ENCODE assay signal across 9 mouse cellular contexts in genomic region chr5:114921551-114922365, GRCm38 (mm10). TPM values are rescaled to one million over a fixed set of nuclear protein-coding genes. Genes with fewer than 3 reads are reported as not detected.
DNase-seq lines count a peak whose midpoint lies in the region; ATAC-seq and TF ChIP-seq lines count a peak whose summit lies in the region.
"Had no signal": no experiment of that assay in that cellular context is flagged by ENCODE, and none has a peak within 500 bp of the region (broad histone marks: within the 10 kb centered on the region; RNA-seq: fewer than 3 reads in every experiment).

No protein-coding gene starts in this region.

- peak; percentile 54 for ATAC-seq in intestine, embryonic 15.5 days

- H3K4me2 ChIP-seq in intestine, embryonic 15.5 days (replicated peaks), result 0 out of 2 replicates have a peak overlapping the region, but pooled peaks have one; percentile 6

- peak; percentile 5 for DNase-seq in adrenal gland, adult 2 months
- no peak for DNase-seq in adrenal gland, adult 18-20 months (ENCODE audit: low spot score in 2 of 2)
- DNase-seq in lung, adult 2 months, result peak; percentile 8
- DNase-seq in splenic B cell, adult 2 months (ENCODE audit: low read depth, low spot score), result peak; percentile 96
- no peak for DNase-seq in embryonic facial prominence, embryonic 10.5 days (ENCODE audit: low spot score)
- no peak for DNase-seq in embryo, embryonic 11 days
- DNase-seq in layer of hippocampus, postnatal 36 days, result no peak

- H3K4me1 ChIP-seq in intestine, embryonic 15.5 days (replicated peaks), result peaks cover 12% of the 10 kb centered on the region
- H3K4me1 ChIP-seq in lung, adult 2 months (ENCODE audit: control insufficient read depth, insufficient read depth, low read length), result no peaks in the 10 kb centered on the region
- H3K4me1 ChIP-seq in embryonic facial prominence, embryonic 10.5 days, result peaks cover 5% of the 10 kb centered on the region

- H3K27ac ChIP-seq in intestine, embryonic 15.5 days, result peak overlapping the region; percentile 58
- no peak overlapping the region for H3K27ac ChIP-seq in embryonic facial prominence, embryonic 10.5 days (replicated peaks)

- H3K9ac ChIP-seq in intestine, embryonic 15.5 days, result 0 out of 2 replicates have a peak overlapping the region, but pooled peaks have one; percentile 13

- TF ChIP-seq POLR2A in lung, adult 2 months (IDR thresholded peaks at IDR 0.05; ENCODE audit: borderline replicate concordance, extremely low read depth, low read depth, low read length), result no peak

- TF ChIP-seq CTCF in lung, adult 2 months (IDR thresholded peaks at IDR 0.05; ENCODE audit: insufficient read depth, low read length), result no peak

- no peaks in the 10 kb centered on the region for H3K9me3 ChIP-seq in intestine, embryonic 15.5 days
- no peaks in the 10 kb centered on the region for H3K9me3 ChIP-seq in embryonic facial prominence, embryonic 10.5 days

- H3K27me3 ChIP-seq in intestine, embryonic 15.5 days (replicated peaks), result no peaks in the 10 kb centered on the region
- no peaks in the 10 kb centered on the region for H3K27me3 ChIP-seq in splenic B cell, adult 2 months (ENCODE audit: control insufficient read depth, insufficient read depth, low read length, poor library complexity, severe bottlenecking)
- H3K27me3 ChIP-seq in embryonic facial prominence, embryonic 10.5 days (replicated peaks; ENCODE audit: low read depth, poor library complexity, severe bottlenecking), result no peaks in the 10 kb centered on the region

- WGBS in intestine, embryonic 15.5 days, result 65% methylated on average over 19 of the region's 19 CpGs
- WGBS in lung, adult 2 months, result 50% methylated on average over 19 of the region's 19 CpGs
- WGBS in embryonic facial prominence, embryonic 10.5 days, result 80% methylated on average over 19 of the region's 19 CpGs

- H3K4me3 ChIP-seq in intestine, embryonic 15.5 days (replicated peaks), result no peak overlapping the region
- no peak overlapping the region for H3K4me3 ChIP-seq in lung, adult 2 months (replicated peaks; ENCODE audit: extremely low read depth, low read depth, low read length)
- H3K4me3 ChIP-seq in embryonic facial prominence, embryonic 10.5 days, result no peak overlapping the region
- H3K4me3 ChIP-seq: erythroblast, embryonic 14.5 days had no signal

- no peaks in the 10 kb centered on the region for H3K36me3 ChIP-seq in intestine, embryonic 15.5 days
- no peaks in the 10 kb centered on the region for H3K36me3 ChIP-seq in splenic B cell, adult 2 months (ENCODE audit: control insufficient read depth, insufficient read depth, low read length, poor library complexity, severe bottlenecking)
- H3K36me3 ChIP-seq in embryonic facial prominence, embryonic 10.5 days (replicated peaks), result no peaks in the 10 kb centered on the region

RNA-seq across cellular contexts. Expression of gene Oasl1, which starts 1.3 kb away (rescaled TPM):
- 1 to 10 TPM in 1 of 2 experiments, under 1 TPM in 1; 0.98 to 1.3 TPM for total RNA-seq in adrenal gland, adult 2 months (2021)
- 5.0 and 7.4 TPM in 2 replicates for polyA plus RNA-seq in adrenal gland, adult 2 months (2012; rRNA removed)
- total RNA-seq in adrenal gland, adult 18-20 months (2021), result 1 to 10 TPM in 1 of 2 experiments, under 1 TPM in 1; 0.74 to 1.2 TPM
- 1.9 and 2.3 TPM in 2 replicates for polyA plus RNA-seq in intestine, embryonic 15.5 days (2015; fragmentation: Nextera tagmentation; extraction: Ambion mirVana)
- 2.3 and 2.7 TPM in 2 replicates for polyA plus RNA-seq in lung, adult 2 months (2012; rRNA removed)
- 0.24 TPM in 1 of 2 replicates, not detected in the other for polyA plus RNA-seq in embryonic facial prominence, embryonic 10.5 days (2016; fragmentation: Nextera tagmentation; extraction: Ambion mirVana)
- total RNA-seq in layer of hippocampus, postnatal 36 days (2021), result not detected
- polyA plus RNA-seq: erythroblast, embryonic 14.5 days had no signal

RNA-seq across cellular contexts. Expression of gene 2210016L21Rik, which starts 20.2 kb away (rescaled TPM):
- 10 to 100 TPM; 36.2 to 55.3 TPM for total RNA-seq in adrenal gland, adult 2 months (2021)
- 24.5 and 28.1 TPM in 2 replicates for polyA plus RNA-seq in adrenal gland, adult 2 months (2012; rRNA removed)
- 10 to 100 TPM; 36.7 to 39.0 TPM for total RNA-seq in adrenal gland, adult 18-20 months (2021)
- 51.3 and 62.7 TPM in 2 replicates for polyA plus RNA-seq in intestine, embryonic 15.5 days (2015; fragmentation: Nextera tagmentation; extraction: Ambion mirVana)
- polyA plus RNA-seq in lung, adult 2 months (2012; rRNA removed), result 15.9 and 16.6 TPM in 2 replicates
- 45.4 and 47.7 TPM in 2 replicates for polyA plus RNA-seq in embryonic facial prominence, embryonic 10.5 days (2016; fragmentation: Nextera tagmentation; extraction: Ambion mirVana)
- total RNA-seq in layer of hippocampus, postnatal 36 days (2021), result 100 to 1,000 TPM; 185 to 227 TPM

RNA-seq across cellular contexts. Expression of gene Oasl2, which starts 25.0 kb away (rescaled TPM):
- 10 to 100 TPM; 11.6 to 12.2 TPM for total RNA-seq in adrenal gland, adult 2 months (2021)
- polyA plus RNA-seq in adrenal gland, adult 2 months (2012; rRNA removed), result 7.6 and 7.7 TPM in 2 replicates
- total RNA-seq in adrenal gland, adult 18-20 months (2021), result 10 to 100 TPM in 1 of 2 experiments, 1 to 10 TPM in 1; 9.9 to 10.4 TPM
- polyA plus RNA-seq in intestine, embryonic 15.5 days (2015; fragmentation: Nextera tagmentation; extraction: Ambion mirVana), result 5.5 and 8.0 TPM in 2 replicates
- 17.0 and 21.4 TPM in 2 replicates for polyA plus RNA-seq in lung, adult 2 months (2012; rRNA removed)
- polyA plus RNA-seq in embryonic facial prominence, embryonic 10.5 days (2016; fragmentation: Nextera tagmentation; extraction: Ambion mirVana), result 0.68 and 0.72 TPM in 2 replicates
- 1 to 10 TPM; 1.4 to 2.4 TPM for total RNA-seq in layer of hippocampus, postnatal 36 days (2021)

RNA-seq across cellular contexts. Expression of gene Hnf1a, which starts 49.1 kb away (rescaled TPM):
- total RNA-seq in adrenal gland, adult 2 months (2021), result under 1 TPM in 1 of 2 experiments, not detected in 1; 0.09 TPM
- polyA plus RNA-seq in adrenal gland, adult 2 months (2012; rRNA removed), result 0.03 TPM in 1 of 2 replicates, not detected in the other
- not detected for total RNA-seq in adrenal gland, adult 18-20 months (2021)
- polyA plus RNA-seq in intestine, embryonic 15.5 days (2015; fragmentation: Nextera tagmentation; extraction: Ambion mirVana), result 18.0 and 18.6 TPM in 2 replicates
- polyA plus RNA-seq in lung, adult 2 months (2012; rRNA removed), result 0.08 TPM in 1 of 2 replicates, not detected in the other
- 0.06 TPM in 2 replicates for polyA plus RNA-seq in embryonic facial prominence, embryonic 10.5 days (2016; fragmentation: Nextera tagmentation; extraction: Ambion mirVana)
- not detected for total RNA-seq in layer of hippocampus, postnatal 36 days (2021)

Comparison
In these comparisons a context has a peak if more than half of its experiments do, and no peak if none do; other contexts are left out.
1. DNase-seq: peak in adrenal gland, adult 2 months (single experiment), lung, adult 2 months (single experiment) and splenic B cell, adult 2 months (single experiment); none in adrenal gland, adult 18-20 months (0 of 2), embryonic facial prominence, embryonic 10.5 days (single experiment), embryo, embryonic 11 days (single experiment) and layer of hippocampus, postnatal 36 days (0 of 2).